Mouse (Mus musculus): ENCODE results near the gene Psmb11.

The Psmb11 gene

DNA sequence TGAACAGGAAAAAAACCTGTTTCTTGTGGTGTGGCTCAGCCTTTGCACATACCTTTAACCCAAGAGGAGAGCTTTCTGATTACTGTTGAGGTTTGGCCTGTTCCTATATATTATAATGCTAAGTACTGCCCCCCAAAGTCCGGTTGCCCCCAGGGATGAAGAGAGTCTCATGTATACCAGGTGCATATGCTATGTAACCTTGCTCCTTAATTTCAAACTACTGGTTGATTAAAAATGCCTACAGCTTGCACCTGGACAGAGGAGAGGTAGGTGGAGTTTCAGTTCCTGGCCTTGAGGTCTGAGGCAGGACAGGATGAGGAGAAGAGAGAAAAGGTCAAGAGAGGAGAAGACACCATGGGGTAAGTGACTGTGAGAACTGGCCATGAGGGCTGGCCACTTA lies at the start of gene Psmb11:
Gene Psmb11, plus strand, starts transcription at position 301 of the 400 bp plus-strand sequence.
- no peak for DNase-seq (ENCODE audit: extremely low spot score)

DNA sequence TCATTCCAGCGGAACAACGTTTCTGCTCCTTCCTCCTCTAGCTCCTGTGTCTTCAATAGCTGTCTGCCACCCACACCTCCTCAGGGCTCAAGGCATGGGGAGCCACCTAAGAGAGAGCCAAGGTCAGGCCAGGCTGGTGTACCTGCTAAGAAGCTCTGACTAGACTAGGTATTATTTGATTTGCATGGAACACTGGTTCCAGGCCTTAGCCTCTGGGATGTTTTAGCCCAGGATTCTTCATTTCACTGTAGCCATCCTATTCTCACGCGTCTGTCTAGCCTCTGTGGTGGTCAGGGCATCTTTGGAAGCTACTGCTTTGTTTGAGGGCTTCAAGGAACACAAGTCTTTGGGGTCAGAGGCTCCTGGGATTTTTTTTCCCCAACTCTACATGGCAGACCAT lies 49.1 kb upstream of the Psmb11 start:
- no peak for DNase-seq (ENCODE audit: extremely low spot score)

DNA sequence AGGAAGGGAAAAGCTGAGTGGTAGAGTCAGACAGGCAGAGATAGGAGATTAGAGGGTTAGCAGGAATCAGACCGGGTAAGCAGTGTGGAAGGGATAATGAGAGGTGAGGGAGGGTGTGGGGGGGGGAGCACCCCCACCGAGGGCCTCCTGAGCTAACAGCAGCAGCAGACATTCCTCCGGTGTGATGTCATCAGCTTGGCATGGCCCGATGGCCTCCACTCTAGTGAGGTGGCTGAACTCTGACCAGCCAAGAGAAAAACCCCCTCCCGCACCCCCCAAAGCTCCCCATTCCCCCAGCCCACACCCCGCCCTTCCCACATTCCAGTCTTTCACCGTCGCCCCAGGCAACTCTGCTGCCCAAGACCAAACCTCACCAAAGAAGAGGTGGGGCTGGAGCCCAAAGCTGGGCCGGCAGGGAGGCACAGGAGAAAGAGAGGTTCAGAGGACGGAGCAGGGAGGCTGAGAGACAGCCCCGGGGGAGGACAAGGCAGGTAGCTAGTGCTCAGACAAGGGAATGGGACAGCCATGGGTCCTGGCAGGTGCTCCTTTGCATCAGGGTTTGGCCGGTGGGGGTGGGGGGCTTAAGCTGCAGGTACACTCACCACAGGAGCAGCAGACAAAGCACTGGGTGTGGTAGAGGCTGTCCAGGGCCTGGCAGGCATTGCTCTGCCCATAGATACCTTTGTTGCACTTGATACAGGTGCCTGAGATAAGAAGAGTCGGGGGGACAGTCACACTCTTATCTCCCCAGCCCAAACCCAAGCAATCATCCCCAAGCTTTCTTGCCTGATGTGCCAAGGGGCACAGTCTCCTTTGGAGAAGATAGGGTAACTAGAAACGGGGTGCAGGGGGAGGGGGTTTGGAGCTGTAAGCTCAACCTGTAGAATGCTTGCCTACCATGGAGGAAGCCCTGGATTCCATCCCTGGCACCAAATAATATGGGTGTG lies 48.2 kb upstream of the Psmb11 start:
- peak; percentile 88 for DNase-seq (ENCODE audit: extremely low spot score)

DNA sequence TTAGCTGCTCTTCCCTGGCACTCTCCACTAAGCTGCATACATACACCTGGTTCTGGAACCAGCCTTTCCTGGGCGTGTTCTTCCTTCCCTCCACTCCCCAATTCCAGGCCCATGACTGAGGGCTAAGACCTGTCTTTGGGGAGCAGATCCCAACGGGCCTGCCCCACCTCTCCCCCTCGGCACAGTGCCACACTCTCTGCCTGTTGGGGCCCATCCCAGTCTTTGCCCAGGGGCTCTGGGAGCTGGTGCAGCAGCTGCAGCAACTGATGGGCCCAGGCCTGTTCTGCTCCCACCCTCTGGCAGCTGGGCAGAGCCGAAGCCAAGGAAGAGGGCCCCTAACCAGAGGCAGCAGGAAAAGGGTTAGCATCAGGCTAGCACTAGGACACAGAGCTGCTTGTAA lies 47.0 kb upstream of the Psmb11 start:
- DNase-seq (ENCODE audit: extremely low spot score), result no peak

DNA sequence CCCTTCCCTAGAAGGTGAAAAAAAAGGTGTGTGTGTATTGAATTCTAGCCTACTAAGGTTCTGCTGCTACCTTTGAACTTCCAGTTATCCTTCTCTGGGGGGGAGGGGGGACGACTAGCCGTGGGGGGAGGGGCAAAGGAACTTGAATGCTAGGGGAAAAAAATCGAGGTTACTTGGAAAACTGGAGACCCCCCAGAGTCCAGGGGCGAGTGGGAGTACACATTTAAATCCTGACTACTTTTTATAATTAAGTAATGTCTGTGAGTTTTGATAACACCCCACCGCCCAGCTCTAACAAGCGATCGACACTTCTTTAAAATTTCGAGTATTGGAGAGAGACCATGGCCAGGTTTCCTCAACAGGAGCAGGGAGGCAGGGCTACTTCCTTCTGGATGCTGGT lies 46.2 kb upstream of the Psmb11 start:
- DNase-seq (ENCODE audit: extremely low spot score), result no peak

DNA sequence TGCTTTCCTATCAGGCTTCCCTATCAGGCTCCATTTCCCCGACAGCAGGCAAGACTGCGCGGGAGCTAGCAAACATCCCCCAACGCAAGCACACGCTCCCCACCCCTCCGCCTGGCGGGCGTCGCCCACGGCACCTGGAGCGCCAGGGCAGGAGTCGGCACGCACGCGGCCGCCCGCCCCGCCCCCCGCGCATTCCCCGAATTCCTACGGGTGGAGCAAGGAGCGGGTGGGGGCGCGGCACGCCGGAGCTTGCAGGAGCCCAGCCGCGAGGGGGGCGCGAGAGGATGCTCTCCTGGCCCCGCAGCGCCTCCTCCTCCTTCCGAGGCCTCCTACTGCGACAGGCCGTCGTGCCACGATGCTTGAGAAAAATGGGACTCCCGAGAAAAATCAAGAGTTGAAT lies 45.6 kb upstream of the Psmb11 start:
- peak; percentile 88 for DNase-seq (ENCODE audit: extremely low spot score)

DNA sequence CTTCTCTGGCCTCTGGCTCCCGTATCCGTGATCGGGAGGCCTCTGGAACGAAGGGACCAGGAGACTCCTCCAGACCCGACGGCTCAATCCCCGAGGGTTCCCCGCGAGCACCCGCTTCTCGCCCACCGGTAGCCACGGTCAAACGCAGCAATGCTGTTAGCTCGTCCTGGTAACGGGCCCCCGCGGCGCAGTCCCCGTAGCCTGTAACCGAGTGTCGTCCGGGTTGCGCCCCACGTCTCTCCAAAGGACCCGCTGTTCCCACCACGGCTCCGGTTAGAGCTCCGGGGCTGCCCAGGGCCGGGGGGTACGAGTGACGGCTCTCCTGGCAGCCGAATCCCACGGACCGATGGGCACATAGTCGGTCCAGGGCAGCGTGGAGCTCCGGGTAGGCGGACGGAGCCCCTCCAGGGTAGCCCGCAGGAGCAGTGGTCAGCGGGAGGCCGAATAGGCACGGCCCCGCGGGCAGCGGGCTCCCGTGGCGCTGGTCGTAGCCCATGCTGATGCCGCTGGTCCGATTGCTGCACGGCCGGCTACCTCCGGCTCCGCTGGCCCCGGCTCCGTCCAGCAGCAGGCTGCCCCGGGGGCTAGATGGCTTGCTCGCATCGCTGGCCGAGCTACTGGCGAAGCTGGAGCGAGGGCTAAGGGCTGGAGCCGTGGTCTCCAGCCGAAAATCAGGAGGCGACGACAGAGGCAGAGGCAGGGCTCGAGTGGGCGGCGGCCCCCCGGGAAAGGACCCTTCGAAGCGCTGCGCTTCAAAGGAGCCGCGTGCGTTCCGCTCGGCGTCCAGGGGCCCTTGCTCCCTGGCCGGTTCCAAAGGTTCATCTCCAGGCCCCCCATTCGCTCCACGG lies 44.8 kb upstream of the Psmb11 start:
- DNase-seq (ENCODE audit: extremely low spot score), result peak; percentile 63

DNA sequence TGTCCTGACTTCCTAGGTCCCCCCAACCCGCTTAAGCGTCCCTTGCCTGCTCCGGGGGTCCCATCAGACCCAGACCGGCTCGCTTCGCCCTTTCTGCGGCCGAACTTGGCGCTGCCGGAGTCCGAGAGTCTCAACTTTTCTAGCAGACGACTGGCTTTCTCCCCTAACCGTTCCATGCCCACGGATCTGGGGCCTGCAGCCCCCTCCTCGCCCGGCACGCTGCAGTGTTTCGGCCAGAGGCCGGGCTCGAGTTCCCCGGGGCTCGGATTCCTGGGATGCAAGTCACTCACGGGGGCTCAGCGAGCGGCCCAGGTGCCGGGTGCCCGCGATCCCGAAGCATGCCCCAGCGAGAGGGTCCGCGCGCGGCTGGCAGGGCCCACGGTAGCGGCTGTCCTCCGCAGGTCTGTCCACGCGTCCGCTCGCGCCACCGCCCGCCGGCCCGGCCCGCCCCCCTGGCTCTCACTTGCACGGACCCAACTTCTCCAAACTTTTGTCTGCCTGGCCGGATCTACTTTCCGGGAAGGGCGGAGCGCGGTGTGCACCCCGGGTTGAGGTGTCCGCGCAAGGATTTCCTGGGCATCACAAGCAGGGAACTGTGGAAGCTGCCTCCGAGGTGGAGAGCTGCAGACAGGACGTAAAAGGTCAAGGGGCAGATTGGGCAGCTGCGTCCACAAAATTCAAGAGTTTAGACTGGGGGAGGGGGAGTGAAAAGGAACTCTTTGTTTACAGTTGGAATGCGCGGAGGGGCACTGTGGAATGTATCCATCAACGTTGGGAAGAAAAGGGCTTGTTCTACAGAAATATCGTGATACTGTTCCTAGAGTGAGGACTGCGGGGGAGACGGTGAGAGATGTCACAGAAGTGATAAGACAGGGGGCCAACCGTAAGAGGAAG lies 43.9 kb upstream of the Psmb11 start, which contains the start of gene Ajuba:
Gene Ajuba, minus strand, starts transcription at position 470 of the 894 bp plus-strand sequence.
- DNase-seq (ENCODE audit: extremely low spot score), result peak; percentile 97

DNA sequence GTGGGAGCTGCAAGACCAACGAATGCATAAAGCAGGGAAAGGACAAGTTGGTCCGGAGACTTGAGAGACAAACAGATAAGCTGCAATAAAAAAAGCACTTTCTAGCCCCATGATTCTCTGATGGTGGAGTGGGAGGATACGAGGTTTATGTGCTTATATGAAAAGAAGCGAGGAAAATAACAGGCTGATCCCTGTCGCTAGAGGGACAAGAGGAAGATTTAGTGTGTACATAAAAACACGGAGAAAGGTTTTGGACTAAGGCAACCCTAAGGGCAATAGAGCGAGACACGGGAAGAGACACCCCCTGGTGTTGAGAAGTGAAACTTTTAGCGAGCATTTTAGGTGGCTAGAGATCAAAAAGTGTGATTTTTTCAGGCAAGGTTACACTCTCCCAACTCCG lies 43.2 kb upstream of the Psmb11 start:
- no peak for DNase-seq (ENCODE audit: extremely low spot score)

DNA sequence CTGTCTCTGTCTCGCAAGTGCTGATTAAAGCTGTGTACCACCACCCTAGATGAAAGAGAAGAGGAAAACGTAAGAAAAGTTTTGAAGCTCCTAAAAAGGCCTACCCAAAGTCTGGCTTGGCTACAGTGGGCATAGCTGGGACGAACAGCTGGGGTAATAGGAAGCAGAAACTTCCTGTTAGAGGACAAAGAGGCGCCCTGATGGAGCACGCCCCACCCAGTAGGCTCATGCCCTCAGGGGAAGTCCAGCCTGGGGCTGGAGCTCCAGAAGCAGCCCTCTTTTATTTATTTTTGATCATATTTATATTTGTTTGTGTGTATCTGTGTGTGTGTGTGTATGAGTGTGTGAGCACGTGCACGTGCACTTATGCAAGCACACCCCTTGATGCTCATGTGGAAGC lies 41.6 kb upstream of the Psmb11 start:
- DNase-seq (ENCODE audit: extremely low spot score), result no peak

DNA sequence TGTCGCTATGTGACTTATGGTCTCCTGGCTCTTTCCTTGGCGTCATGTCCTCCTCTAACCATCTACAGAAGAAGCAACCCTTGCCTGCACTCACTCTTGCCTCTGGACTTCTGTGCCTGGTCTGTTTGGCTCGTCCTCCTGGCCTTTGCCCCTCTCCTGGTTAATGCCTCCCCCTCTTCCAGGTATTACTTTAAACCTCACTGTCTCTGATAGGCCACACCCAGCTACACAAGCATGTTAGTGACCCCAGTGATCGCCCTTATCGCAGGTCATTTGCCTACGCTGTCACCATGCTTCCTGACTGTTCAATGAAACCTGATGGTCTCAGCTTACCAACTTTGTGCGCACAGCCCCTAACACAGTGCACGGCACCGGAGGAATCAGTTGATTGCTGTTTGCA lies 38.7 kb upstream of the Psmb11 start:
- DNase-seq (ENCODE audit: extremely low spot score), result no peak

DNA sequence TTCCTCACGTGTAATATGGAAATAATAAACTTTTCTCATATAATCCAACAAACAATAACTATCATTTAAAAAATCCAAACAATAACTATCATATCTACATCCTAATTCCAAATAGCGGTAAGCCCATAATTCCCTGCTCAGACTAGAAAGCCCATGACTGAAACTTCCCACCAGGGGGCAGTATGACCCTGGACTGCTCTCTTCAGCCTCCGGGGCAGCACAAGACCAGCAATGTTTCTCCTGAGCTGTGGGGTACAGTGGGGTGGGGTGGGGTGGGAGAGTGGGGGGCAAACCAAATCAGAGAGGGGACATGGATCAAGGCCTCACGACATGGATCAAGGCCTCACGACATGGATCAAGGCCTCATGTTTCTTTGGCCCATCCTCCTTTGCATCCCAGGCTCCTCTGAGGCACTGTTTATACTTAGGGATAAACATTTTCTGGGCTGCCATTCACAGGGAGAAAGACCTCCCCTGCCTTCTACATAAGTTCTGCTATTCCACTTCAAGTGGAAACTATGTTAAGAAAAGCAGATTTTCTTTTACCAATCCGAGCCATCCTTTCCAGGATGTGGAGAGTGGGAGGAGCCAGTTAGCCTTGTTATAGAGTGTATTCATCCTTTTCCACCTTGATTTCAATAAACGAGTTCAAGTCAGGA lies 37.4 kb upstream of the Psmb11 start:
- peak; percentile 67 for DNase-seq (ENCODE audit: extremely low spot score)

DNA sequence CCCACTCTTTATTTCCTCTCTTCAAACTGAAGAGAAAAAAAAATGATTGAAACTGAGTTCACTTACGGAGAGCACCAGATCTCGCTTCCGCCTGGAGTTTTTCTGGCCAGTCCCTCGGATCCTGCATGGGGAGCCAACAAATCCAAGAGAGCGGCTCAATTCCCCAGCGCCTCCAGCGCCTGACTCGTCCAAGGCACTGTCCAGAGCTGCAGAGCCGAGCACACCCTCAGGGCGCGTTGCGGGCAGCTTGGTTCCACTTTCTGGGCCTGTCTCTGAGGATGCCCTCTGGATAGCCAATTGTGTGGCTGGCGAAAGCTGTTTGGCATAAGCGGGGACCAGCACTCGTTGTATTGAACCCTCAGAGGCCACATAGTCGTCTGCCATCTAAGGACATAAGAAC lies 30.2 kb upstream of the Psmb11 start:
- no peak for DNase-seq (ENCODE audit: extremely low spot score)

DNA sequence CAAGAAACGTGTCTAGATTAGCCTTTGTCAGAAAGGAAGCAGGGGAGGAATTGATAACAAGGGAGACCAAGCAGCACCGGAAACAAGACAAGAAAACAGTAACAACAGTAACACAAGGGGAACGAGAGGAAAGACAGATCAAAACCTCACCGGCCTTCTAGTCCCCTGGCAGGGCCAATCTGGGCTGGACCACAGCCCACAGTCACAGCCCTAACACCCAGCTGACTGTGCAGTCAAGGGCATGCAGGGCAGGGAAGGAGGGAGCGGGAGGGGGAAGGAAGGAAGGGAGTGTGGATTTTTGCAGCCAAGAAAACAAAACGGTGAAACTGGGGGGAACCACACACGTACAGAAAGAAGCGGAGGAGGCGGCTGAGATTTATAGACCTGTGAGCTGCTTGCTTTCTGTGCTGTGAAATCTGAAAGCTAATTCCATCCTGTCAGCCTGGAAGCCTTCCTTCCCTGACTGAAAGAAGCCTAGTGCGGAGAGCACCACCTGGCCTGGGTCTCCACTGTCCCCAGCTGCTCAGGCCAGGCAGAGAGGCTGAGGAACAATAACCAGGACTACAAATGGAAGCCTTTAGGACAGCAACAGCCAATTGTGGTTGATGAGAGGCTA lies 28.8 kb upstream of the Psmb11 start:
- no peak for DNase-seq (ENCODE audit: extremely low spot score)

DNA sequence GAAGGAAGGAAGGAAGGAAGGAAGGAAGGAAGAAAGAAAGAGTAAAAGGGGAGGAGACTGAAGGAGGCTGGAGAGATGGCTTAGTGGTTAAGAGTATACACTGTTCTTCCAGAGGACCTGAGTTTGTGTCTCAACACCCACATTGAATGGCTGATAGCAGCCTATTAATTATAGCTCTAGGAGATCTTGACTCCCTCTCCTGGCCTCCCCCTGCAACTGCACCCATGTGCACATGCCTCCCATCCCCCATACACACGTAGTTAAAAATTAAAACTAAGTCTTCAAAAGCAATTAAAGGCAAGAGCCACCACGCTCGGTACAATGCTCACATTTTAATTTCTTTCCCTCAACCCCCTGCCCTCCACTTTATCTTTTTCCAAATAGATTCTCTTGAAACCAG lies 27.2 kb upstream of the Psmb11 start:
- no peak for DNase-seq (ENCODE audit: extremely low spot score)

DNA sequence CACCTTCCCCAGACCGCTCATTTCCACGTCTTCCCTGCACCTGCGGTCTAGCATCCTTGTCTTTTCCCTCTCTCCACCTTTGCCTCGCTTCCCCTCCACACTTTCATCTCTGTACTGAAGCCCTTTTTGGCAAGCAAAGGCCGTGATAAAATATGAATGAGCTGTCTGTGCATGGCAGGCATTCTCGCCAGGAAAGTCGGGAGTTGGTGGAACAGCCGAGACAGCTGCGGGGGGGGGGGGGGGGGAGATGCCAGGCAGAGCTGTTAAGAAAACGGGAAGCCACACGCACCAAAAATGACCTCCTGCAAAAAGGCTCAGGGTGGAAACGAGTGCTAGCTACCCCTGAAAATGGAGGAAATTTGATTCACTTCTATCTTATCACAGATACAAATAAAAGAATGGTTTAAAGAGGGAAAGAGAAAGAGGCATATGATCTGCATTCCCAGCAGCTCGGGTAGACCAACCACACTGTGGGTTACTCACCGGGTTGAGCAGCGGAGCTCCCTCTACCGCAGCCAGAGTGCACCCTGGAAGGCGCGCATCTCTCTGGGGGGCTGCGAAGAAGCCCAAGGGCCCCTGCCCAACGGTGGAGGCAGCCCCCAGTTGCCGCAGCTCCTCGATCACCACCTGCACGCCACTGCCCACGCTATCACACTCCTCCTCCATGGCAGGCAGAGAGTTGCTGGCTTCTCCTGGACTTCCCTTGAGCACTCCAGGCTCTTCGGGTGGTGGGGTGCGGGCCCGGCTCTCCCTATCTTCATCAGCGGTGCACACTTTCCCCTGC lies 26.4 kb upstream of the Psmb11 start:
- DNase-seq (ENCODE audit: extremely low spot score), result no peak

DNA sequence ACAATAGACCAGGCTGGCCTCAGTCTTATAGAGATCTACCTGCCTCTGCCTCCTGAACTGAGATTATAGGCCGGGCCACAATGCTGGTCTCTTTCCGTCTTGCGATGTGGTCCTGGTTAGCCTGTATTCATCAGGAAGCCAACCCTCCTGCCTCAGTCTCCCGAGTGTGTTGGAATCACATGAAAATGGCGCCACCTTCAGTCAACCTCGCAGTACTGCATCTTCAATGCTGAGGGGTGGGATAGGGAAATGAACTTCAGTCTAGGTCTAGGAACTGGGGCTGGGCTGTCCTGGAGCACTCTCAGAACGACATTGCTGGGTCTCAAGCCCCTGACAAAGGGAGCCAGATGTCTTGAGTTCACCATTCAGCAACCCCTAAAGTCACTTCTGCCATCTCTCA lies 24.1 kb upstream of the Psmb11 start:
- no peak for DNase-seq (ENCODE audit: extremely low spot score)

DNA sequence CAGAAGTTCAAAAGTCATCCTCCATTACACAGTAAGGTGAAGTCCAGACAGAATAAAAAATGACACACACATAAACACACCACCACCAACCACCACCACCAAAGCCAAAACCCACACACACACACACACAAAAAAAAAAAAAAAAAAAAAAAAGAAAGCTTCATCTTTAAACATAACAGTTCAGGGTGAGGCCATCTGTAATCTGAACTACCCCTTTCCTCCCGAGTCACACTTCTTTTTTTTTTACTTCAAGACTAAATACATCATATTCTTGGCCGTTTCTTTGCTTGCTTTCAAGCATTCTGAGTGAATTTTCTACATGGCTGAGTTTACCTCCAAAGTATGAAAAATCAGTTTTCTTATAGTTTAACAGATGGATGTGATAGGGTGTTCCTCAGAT lies 19.6 kb upstream of the Psmb11 start:
- no peak for DNase-seq (ENCODE audit: extremely low spot score)

DNA sequence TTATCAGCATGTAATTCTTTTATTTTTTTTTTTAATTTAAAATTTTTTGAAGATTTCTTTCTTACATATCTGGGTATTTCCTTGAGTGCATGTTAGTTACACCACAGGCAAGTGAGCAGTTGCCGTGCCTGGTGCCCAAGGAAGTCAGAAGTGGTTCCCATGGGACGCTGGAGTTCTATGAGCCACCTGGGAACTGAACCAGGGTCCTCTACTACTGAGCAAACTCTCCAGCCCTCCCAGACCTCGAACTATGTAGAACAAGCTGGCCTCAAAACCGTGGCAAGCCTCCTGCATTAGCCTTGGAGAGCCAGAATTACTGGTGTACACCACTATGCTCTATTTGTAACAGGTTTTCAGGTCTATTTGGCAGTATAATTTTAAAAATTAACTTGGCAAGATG lies 18.6 kb upstream of the Psmb11 start:
- DNase-seq (ENCODE audit: extremely low spot score), result no peak

All from embryo, embryonic 9.5 days (tissue).